Mouse (Mus musculus) left cerebral cortex, adult 9 months (tissue): Measurements from ENCODE around the gene Pramef12.
A peak's percentile ranks its signal among the peaks of the same experiment; 100 is the strongest.
"Not testable (repeated sequence)": the region's sequence is repeated elsewhere in the genome, so short reads cannot be mapped to it uniquely, and the experiment has no call there.

Experiments
- DNase-seq, 2 experiments: peaks; one replicate each; pipeline ENCODE4 v3.0.0; 2022; ENCODE audit warnings: low spot score in 2 of 2

Gene Pramef12

DNA sequence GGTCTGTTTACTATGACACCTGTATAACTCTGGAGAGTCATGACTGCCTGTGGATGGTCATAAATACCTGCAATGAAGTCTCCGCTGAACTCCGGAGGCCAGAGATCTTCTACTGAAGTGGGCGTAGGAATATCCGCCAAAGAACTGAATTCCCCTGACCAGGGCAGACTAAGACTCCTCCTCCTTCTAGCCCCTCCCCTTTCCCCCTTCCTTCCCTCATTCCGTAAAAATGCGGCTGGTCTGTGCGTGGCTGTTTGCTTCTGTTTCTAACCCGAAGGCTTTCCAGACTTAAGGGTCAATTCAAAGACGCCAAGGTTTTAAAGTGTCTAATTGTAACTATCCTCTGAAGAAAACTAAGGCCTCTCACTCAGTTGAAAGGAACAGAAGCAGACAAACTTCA is at the start of gene Pramef12:
Gene Pramef12, minus strand, starts transcription at position 175 of the 400 bp plus-strand sequence.
- DNase-seq, result no peak

DNA sequence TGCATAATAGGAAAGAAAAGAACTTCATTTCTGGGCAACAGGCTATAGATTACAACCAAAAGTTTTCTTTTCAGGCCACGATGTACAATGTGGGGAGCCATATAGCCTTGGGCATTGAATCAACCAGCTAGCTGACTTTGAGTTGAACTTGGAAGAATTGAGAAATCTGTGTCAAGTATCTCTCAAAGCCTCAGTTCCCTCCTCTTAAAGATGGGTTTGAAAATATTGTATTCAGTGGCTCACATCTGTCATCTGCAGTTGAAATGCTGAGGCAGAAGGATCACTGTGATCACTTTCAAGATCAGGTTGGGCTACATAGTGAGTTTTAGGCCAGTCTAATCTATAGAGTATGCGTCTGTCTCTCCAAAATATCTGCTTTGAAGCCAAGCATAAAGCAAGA is 45.0 kb upstream of the Pramef12 start, which contains the start of gene Gm9944:
Gene Gm9944, minus strand, starts transcription at position 101 of the 400 bp plus-strand sequence.
- no peak for DNase-seq

DNA sequence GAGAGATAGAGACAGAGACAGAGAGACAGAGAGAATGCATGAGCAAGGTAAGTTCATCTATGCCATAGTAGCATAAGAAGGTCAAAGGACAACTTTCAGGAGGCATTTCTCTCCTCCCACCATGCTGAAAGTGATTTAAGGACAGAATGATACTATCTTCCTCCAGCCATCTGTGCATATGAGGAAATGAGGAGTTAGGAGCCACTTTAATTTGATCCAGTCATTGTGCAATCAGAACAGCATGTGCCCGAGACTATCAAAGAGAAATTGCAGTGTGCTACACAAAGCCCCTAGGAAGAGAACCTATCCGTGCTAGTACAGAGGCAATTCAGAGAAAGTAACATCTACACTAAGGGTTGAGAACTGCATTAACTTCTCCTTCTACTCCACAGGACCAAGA is 40.3 kb upstream of the Pramef12 start:
- DNase-seq, result no peak

DNA sequence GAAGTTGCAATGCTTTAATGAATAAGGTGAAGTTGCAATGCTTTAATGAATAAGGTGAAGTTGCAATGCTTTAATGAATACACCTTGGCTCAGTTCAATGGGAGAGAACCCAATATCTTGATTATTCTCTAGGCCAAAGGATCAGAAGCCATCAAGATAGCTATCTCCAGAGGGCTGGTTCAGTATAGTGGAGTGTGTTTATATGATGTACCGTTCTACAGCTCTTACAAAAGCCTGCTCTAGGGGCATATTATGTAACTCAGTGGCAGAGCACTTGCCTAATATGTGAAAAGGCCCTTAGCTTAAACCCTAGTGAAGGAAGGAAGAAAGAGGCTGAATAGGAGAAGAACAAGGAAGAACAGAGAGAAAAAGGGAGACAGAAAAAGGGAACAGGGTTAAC is 33.3 kb upstream of the Pramef12 start:
- no peak for DNase-seq

DNA sequence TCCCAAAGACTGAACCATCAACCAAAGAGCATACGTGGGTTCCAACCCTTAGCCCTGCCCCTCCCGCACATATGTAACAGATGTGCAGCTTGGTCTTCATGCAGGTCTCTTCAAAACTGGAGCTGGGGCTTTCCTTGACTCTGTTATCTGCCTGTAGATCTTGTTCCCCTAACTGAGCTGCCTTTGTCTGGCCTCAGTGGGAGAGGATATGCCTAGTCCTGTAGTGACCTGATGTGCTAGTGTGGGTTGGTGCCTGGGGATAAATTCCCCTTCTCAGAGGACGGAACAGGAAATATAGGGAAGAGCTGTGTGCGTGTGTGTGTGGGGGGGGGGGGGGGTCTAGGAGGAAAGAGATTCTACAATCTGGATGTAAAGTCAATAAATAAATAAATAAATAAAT is 32.8 kb upstream of the Pramef12 start:
- DNase-seq, result no peak

DNA sequence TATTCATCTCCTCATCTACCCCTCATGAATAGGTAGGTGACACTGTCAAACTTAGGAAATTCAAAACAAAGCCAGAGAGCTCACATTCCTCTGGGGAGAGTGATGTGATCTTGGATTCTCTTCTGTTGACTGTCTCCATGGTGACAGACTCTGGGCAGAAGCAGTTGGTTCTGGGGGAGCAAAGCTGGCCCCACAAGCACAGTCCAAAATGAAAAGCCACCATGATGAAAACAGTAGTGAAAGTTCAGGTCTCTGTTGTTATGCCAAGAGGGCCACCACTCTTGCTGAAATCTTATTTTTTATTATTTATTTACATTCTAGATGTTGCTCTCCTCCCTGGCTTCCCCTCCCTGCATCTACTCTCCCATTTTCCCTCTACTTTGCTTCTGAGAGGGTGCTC is 30.4 kb upstream of the Pramef12 start, which contains the start of gene 1700012P22Rik:
Gene 1700012P22Rik, minus strand, starts transcription at position 101 of the 400 bp plus-strand sequence.
- DNase-seq, result no peak

DNA sequence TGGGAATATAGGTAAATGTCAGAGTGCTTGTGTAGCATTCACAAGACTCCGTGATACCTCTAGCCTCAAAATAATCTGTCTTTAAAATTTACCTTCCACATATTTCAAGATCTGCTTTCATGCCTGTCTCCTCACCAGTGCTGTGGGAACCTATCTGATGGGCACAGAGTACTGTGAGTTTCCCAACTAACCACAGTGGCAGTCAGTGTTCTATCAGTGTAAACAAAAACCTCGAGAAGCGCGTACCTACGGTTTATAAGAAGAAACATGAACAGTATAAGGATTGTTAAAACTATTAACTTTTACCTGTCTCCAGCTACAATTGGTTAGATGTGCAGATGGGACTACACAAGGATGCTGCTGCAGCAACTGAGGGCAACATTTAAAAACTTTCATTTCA is 25.0 kb upstream of the Pramef12 start:
- DNase-seq, result no peak

DNA sequence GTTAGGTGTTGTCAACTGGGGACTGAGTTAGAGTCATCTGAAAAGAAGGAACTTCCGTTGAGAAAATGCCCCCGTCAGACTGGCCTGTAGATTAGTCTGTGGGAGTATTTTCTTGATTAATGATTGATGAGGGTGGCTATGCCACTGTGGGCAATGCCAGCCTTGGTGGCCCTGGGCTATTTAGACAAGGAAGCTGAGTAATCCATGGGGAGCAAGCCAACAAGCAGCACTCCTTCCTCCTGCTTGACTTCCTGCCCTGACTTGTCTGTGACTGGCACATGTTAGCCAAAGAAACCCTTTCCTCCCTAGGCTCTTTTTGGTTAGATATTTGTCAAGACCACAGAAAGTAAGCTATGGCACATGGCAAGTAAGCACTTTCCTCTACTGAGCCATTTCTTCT is 22.5 kb upstream of the Pramef12 start:
- DNase-seq, result no peak

DNA sequence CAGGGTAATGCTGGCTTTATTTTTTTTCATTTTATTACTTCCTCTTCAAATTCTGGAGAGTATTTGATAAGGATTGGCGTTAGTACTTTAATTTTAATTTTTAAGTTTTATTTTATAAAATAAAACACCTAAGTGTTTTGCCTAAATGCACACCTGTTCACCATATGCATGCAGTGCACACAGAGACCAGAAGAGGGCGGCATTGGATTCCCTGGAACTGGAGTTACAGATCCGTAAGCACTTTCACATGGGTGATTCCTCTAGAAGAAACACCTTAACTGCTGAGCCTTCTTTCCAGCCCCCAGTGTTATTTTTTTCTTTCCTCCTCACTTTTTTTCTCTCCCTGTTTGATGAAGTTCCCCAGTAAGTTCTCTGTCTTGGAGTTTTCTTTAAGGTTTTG is 20.6 kb upstream of the Pramef12 start:
- DNase-seq, result peak in 1 of 2 experiments; percentile 1

DNA sequence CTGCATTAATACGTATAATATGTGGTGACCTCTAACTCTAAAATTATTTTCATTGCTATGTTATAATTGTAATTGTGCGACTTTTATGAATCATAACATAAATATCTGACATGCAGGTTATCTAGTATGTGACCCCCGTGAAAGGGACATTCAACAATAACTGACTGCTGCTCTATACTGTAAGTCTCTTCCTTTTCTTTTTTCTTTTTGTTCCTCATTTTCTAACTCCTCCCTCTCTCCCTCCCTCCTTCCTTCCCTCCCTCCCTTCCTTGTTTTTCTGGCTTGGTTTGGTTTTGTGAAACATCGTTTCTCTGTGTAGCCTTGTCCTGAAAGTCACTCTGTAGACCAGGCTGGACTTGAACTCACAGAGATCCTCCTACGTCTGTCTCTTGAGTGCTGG is 16.3 kb upstream of the Pramef12 start:
- DNase-seq, result no peak

DNA sequence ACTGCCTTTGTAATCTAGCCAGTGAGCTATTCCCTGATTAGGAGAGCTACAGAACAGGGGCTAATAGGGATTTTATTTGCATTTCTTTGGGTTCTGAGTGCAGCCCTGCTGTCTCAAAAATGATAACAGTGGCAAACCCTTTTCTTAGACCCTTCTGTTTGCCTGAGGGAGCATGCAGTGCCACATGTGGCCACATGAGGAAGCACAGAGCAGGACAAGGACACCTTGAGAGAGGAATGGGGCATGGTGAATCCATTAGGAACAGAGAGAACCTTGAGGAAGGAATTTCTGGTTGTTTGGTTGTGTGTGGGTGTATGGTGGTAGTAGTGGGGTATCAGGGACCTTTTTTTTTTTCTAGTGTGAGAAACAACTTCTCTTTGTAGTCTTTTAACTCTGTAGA is 12.4 kb upstream of the Pramef12 start:
- DNase-seq, result no peak

DNA sequence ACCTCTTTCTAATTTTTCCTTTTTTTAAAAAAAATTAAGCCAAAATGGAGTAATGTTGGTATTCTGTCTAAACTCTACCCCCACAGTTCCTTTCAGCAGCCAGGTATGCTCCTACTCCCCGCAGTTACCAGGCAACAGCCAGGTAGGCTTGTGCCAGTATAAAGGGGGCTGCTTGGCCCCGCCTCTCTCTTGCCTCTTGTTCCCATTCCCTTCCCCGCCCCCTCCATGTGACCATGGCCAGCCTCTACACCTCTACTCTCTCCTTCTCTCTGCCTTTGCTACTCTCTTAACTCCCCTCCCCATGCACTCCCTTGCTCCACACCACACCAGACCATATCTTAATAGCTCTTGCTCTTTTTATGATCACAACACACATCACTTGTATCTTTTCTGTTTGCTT is 2.0 kb downstream of the Pramef12 start:
- DNase-seq, result no peak

DNA sequence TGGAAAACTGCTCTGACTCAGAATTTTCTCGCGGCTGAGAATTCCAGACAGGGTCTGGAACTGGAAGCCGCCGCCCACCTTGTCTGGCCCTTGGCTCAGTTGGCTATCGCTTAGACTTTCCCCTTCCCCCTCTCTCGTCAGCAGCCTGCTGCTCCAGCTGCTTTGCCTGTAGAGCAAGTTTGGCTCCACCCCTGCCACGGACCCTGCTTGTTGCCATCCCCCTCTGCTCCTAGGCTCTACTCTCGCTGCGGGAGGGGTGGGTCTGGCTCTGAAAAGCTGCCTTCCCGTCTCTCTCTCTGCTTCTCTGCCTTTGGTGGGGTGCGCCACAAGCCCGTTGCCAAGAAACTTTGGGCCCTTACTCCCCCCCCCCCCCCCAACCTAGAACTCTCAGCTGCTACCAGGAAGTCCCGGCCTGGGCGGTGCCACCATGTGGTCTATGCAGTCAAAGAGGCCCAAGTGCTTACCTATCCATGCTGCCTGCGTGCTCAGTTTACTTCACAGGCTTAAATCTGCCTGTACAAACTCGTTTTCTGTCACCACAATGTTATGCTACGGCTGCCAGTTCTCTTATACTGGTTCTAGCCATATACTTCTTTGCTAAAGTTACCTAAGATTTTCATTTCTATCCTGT is 3.7 kb downstream of the Pramef12 start:
- DNase-seq, result no peak

DNA sequence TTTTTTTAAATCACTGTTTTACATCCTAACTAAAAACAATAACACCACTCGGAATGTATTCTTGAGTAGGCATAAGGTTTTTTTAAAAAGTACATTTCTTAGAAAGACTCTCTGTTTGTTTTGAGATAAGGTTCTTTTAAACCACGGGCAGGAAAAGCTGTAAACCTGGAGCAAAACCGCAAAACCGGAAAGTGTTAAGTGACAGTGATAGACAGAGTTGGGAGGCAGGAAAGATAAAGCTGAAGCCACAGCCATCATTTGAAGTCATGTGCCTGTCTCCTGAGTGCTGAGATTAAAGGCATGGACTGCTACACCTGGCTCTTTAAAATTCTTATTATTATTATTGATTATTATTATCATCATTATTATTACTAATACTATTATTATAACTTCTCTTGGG is 5.6 kb downstream of the Pramef12 start:
- no peak for DNase-seq

DNA sequence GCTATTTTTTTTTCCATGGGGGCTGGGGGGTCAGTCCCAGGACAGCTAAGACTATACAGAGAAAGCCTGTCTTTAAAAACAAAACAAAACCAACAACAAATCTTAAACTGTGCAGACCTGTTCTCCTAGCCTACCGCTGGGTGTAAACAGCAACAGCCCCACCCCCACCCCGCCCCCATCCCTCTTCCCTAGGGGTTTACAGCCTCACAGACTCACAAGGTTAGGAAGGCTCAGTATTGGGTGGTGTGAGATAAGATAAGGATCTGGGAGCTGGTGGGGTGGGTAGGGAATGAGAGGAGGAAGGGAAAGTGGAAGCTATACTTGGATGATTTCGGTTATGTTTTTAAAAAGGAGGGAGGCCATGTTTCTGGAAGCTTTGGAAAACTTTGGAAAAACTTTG is 11.9 kb downstream of the Pramef12 start:
- DNase-seq, result no peak

DNA sequence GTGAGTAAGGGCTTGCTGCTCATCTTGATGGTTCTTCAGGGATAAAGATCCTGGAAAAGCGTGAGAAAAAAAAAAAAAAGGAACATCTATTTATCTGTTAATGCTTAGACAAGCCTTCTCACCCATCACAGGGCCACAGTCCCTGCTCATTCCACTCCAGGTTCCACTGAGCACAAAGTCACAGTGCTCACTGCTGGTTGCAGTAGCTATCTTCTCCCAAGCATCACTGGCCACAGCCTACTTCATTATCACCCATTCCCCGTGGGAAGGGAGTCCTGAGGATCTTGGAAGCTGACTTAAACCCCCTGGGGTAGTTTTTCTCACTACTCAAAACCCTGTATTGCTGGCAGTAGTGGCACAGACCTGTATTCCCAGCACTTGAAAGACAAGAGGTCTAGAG is 30.4 kb downstream of the Pramef12 start, which contains the start of gene Pramef20:
Gene Pramef20, minus strand, starts transcription at position 23 of the 400 bp plus-strand sequence.
- no peak for DNase-seq

DNA sequence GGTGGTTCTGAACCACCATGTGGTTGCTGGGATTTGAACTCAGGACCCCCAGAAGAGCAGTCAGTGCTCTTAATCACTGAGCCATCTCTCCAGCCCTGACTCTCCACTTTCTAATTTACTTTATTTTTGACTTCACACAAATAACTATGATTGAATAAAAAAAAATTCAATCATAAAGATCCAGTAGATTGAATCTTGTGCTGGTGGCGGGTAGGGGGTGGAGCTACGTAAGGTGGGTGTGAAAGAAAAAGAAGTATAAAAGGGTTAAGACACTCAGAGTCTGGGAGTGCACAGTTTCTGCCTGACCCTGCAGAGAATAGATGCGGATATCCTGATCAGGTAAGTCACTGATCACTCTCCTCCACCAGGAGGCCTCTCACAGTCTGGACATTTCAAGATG is 50.6 kb downstream of the Pramef12 start, which contains the start of gene Gm13119:
Gene Gm13119, plus strand, starts transcription at position 301 of the 400 bp plus-strand sequence.
- not testable (repeated sequence) for DNase-seq
